Mouse (Mus musculus) frontal cortex, adult 2 months (tissue): ENCODE results near the gene Plgrkt. TPM values are rescaled to one million over a fixed set of nuclear protein-coding genes. Genes with fewer than 3 reads are reported as not detected.
A peak's percentile ranks its signal among the peaks of the same experiment; 100 is the strongest.

Experiments used
- DNase-seq, 2 experiments: peaks; one replicate each; pipeline ENCODE4 v3.0.0; 2022; ENCODE audit warnings: low spot score in 1 of 2; ENCODE audit errors: extremely low spot score in 1 of 2
- polyA plus RNA-seq: library from polyadenylated mRNA; depleted of rRNA; stranded (reverse); fragments of >200 nt; gene quantifications from 2 replicates; pipeline ENCODE4 v1.2.3, GENCODE M21; 2012

Plgrkt gene
- polyA plus RNA-seq, 1 experiment: 47.3 TPM

DNA sequence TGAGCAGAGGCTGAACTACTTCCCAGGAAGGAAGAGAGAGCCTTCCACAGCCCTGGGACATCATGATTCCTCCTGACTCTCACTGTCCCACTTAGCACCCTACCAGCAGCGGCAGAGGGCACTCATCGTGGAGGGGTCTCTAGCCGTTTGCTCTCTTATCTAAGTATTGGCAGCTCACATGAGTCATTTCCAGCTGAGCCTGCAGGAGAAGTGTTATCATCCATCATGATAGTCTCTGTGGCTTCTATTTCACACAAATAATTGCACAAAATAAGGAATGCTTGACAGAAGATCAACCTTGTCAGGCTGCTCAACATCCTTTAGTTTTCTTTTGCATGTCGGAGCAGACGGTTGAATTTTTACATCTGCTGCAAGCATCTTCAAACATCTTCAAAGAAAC, 6.9 kb downstream of the Plgrkt start:
- no peak for DNase-seq

DNA sequence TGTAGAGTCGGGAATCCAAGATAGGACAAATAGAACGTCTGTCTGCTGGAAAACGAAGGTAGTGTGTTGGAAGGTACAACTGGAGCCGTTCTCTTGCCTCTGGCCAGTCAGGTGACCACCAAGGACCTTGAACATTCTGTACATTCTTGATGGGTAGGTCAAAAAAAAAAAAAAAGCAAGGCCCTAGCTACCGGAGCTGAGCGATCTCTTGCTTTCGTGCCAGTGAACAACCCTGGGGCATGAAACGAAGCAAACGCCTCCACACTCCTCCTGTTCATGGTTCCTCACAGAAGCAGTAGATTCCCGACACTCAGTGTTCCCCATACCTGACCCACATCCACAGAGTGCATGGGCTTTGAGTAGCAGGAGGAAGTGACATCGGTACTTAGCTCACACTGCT, 10.9 kb downstream of the Plgrkt start:
- no peak for DNase-seq

DNA sequence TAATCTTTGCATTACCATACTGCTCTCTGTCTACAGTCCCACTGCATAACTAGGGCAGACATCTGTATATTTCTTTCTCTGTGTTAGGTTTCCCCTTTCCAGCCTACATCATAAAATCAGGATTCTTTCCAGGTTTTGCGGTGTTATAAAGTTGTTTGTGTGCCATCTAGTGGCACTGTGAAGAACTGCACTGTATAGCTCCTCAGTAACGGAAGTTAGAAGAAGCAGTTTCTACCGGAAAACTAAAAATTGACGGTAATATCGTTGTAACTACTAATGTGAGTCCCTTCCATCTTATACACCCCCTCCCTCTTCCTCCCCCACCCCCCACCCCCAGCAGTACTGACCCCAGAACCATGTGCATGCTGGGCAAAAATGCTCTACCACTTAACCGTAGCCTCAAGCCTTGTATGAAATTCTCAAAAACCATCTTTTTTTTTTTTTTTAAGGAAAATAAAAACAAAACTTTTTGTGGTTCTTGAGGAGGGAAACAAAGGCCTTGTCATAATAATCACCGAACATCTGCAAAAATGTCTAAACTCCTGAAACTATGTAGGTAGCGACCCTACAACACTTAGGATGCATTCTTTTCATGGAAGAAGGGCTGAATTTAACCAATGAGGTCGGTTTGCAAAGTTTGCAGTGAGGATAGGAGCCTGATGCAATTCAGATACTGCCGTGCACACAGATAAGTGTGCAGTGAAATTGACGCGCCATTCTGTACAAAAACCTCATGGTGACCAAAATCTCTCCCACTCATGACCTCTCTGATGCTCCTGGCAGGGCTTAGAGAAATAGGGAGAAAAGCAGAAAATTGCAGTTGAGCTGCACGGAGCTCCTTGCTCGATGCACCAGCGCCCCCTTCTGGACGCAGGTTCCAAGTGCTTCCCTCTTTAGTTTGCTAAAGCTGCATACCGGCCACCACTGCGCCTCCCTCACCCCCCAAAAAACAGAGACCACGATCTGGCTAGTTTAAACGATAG, 12.0 kb downstream of the Plgrkt start:
- DNase-seq: peak; percentile 59 to 94

DNA sequence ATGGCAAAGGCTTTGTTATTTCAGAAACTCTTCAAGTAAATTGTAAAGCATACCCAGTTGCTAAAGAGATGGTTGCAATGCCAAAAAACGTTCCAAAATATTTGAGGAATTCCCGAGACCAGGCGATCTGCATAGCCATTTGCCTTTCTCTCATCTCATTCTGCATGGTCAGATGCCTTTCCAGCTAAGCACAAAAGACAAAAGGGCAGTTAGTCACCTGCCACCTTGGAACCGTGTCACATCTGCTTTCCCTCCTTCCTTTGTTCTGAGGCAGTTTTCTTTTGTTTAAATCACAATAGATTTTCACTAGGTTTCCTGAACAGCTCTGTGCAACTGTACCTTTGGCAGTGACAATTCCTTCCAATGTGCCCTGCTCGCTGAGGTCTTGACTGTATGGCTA, 16.2 kb downstream of the Plgrkt start:
- no peak for DNase-seq

DNA sequence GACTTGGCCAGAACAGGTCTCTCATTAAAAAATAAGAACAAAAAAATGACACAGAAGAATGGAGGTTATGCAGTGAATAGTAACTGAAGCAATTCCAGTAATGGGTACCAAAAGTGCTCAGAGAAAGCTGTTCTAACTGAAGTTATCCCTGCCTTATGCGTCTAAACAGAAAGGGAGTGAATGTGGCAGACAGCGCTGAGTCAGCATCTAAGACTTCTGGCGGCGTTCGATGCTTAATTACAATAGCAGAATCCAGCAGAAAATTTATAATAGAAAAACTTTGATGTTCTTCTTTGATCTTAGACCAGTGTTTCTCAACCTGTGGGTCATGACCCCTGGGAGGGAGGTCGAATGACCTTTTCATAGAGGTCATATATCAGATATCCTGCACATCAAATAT, 21.6 kb downstream of the Plgrkt start:
- DNase-seq: no peak

DNA sequence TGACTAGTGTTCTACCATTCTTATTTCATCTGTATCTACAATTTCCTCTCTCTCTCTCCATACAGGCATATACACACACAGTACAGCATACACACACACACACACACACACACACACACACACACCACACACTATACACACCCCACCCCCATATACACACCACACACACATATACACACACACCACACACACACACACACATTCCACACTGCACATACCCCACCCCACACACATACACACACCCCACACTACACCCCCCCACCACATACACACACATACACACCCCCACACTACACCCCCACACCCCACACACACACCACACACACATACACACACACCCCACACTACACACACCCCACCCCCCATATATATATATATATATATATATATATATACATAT, 22.3 kb downstream of the Plgrkt start:
- no peak for DNase-seq

DNA sequence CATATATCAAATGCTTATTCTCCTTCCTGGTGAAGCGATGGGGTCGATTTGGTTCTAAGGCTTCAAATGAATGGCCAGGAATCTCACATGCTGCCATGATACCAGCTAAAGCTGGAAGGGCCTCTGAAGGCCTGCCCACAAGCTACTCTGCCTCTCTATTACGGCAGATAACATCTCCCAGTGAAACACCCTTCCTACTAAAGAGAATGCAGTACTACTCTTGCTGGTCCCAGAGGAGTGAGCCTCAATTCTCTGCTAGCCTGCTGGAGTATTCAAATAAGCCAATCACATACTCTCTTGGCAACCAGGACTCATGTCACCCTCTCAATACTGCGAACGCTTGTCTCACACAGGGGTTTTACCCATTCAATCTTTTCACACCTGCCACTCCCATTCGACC, 24.9 kb downstream of the Plgrkt start:
- no peak for DNase-seq

DNA sequence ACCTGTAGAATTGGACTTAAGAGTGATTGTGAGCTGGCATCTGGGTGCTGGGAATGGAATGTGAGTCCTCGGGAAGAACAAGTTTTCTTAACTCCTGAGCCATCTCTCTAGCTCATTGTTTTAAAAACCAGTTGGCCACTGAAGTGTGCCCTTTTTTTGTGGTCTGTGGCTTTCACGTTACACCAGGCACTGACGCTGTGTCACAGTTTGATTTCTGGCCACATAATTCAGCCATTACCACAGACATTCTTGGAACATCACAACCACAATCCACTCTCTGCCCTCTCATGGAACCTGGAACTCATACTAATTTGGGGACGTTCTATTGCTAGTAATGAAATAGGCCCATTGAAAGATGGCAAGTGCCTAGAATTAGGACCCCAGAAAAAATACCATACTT, 26.2 kb downstream of the Plgrkt start:
- DNase-seq: no peak

DNA sequence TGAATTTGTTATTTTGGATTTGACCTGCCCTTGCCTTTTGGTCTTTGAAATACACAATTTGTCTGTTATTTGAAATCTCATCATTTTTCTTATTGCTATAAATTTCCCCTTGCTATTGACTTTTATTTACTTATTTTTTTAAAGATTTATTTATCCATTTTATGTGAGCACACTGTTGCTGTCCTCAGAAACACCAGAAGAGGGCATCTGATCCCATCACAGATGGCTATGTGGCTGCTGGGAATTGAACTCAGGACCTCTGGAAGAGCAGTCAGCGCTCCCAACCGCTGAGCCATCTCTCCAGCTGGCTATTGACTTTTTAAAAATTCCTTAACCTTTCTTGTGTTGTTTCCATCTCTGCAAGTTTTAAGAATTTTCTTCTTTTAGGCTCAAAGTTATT, 30.6 kb downstream of the Plgrkt start:
- DNase-seq: no peak

DNA sequence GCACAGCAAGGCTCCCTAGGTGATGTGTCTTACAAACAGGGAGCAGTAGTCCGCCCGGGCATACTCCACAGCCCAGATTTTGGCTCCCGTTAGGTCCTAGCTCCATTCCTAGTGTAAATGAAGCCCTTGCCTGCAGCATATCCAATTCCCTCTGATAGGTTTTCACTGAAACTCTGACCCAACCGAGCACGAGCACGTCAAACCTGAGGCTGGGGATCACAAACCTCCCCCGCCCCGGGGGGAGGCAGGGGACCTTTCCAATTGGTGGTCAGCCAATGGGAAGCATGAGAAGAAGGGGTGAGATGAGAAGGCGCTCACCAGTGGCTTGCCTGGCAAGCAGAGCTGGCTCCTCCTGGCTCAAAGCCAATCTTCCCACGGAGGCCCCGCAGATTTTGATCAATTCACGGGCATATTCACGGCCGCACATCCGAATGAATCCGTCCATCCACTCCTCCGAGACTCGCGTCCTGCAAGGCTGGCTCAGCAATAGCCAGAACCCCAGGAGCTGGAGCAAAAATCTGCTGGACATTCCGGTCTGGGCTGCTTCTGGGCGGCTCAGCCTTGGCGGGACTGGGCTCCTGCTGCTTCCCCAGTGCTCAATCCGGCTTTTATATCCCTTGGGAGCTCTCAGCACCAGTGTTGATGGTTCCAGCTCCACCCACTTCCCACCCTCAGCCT, 33.0 kb downstream of the Plgrkt start, which contains the start of gene Rln1:
Gene Rln1 (minus strand): TSS at position 603 of the 678 bp plus-strand sequence.
- DNase-seq: peak in 1 of 2 experiments; percentile 45

DNA sequence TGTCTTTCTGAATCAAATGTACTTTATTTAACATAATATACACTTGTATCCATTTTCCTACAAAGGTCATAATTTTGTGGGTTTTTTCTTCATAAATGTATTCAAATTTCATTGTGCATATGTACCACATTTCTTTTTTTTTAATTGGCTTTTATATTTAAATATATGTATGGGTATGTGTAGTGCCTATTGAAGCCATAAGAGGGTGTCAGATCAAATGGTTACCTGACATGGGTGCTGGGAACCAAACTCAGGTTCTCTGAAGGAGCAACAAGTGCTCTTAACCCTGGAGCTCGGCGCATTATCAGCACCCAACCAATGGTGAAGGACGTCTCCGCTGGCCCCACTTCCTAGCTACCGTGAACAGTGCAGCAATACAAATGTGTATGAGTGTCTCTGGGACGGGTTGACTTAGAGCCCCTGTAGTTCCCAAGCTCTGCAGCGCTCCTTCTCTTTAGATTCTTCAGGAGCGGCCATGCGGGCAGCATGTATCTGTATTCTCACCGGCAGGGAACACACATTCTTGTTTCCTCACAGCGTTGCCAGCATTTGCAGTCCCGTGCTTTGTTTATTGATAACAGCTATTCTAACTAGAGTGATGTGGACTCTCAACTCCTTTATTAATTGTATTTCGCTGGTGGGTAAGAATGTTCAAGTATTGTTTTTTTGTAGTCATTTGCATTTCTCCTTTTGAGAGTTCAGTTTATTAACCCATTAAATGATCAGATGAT, 40.2 kb downstream of the Plgrkt start:
- no peak for DNase-seq

DNA sequence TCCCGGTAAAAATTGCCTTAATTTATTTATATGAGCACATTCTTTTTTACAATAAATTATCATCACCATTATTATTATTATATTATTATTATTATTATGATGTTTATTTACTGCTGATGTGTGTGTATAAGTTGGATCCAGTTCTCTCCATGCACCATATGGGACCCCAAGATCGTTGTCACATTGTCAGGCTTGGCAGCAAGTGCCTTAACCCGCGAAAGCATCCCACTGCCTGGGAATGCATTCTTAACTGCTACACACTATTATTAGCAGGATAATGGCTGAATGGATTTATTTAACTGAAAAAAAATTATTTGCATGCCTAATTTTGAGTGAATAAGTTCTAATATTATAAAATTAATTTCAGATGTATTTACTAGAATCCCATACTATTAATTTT, 40.8 kb downstream of the Plgrkt start:
- no peak for DNase-seq

DNA sequence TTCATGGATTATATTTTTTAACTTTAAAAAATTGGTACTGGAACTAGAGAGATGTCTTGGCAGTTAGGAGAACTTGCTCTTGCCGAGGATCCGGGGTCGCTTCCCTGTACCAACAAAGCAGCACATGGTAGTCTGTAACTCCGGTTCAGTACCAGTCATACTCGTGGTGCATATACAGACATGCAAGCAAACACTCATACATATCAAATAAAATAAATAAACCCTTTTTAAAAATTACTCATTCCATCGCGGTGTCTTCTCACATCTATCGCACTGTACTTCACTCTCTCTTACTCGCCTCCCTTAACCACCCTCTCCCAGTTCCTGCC, 41.4 kb downstream of the Plgrkt start:
- no peak for DNase-seq

DNA sequence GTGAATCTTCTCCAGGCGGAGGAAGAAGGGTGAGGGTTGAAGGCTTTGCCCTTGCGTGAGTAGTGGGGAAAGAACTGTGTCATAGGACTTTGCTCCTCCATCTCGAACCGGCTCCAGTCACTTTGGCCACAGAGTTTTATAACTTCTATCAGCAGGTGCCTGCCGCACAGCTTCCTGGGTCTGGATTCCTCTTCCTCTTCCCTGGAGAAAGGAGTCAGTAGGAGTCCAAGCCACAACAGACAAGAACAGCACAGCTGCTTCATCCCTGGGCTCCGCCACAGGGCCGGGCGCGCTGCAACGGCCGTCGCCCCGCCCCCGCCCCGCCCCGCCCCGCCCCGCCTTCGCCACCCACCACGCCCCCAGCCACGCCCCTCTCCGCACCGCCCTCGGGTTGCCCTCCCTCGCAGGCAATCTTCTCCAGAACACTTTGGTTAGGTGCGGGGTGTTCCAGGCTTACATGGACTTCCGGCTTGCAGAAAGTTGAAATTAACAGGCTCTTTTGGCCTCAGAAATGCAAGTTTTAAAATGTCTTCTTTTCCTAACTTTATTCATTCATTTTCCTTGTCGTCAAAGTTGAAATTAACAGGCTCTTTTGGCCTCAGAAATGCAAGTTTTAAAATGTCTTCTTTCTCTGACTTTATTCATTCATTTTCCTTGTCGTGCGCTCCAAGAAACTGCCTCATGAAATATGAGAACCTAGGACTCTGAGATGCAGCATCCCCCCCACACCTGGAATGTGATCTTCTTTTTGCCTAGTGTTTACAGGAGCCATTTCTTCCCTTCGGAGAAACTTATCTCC, 41.9 kb downstream of the Plgrkt start, which contains the start of gene Insl6:
Gene Insl6 (minus strand): TSS at position 304 of the 799 bp plus-strand sequence.
- peak in 1 of 2 experiments; percentile 34 for DNase-seq

DNA sequence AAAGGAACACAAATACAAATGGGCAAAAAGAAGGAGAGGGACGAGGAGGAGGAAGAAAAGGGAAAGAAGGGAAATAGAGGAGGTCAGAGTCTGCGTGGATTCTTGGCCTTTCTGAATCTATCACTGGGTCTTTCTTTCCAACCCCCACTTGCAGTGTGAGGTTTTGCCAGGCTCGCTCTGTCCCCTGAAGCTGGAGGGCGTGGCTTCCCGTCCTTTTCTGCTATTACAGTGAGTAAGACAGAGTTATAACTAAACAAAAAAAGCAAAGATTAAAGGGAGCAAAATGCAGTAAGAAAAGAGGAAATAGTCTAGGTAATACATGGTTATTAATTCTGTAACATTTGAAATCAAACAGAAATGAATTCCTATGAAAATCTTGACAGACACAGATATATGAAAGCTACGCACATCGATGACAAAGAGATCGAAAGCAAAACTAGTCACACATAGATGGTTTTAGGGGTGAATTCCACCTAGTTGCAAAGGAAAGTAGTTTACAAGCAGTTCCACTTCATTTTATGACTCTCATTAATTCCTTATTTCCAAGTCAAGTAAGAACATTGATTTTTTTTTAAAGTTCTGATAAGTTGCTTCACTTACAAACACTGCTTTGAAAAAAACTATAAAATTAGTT, 43.7 kb downstream of the Plgrkt start:
- DNase-seq: no peak

DNA sequence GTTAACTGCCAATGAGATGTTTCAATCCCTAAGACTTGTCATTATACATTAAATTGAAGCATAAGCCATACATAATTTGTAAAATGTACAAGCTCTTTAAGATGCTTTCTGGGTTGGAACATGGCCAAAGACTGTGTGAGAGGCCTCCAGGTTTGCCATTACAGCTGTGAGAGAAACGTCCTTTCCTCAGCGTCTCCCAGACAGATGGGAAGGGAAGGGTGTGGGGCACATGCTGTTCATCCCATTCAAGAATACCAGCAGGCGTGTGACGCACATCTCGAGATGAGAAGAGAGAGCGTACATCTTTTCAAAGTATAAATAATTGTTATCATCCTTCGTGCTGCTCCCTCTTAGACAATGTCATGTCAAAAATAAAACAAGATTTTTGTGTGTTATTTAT, 54.5 kb downstream of the Plgrkt start:
- no peak for DNase-seq

DNA sequence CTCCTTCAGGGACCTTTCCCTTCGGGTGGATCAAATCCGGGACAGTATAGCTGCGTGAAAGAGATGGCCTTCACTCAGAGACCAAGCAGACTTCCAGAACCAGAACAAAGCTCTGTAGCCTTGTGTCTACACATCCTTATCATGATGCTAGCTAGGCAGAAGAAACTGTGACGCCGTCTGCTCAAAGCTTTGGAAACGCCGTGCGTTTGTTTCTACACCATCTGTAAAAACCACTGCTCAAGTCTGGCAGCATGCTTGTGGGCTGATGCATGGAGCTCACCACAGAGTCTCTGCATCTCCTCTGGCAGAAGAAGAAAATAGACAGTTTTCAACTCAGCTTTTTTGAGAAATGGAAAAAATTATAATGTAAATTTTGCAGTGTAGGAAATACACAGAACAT, 55.4 kb downstream of the Plgrkt start:
- DNase-seq: peak; percentile 27 to 57

DNA sequence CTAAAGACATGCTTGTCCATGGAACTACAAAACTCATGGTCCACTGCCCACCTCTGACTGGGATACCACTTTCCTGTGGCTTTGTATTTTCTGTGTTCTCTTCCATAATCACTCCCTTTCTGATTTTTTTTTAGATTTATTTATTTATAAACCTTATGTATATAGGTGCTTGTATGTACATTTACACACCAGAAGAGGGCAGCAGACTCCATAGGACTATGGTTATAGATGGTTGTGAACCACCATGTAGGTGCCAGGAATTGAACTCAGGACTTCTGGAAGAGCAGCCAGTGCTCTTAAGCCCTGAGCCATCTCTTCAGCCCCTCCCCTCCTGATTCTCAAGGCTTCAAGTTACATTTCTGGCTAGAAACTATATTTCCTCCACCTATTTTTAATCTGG, 58.4 kb downstream of the Plgrkt start:
- no peak for DNase-seq

DNA sequence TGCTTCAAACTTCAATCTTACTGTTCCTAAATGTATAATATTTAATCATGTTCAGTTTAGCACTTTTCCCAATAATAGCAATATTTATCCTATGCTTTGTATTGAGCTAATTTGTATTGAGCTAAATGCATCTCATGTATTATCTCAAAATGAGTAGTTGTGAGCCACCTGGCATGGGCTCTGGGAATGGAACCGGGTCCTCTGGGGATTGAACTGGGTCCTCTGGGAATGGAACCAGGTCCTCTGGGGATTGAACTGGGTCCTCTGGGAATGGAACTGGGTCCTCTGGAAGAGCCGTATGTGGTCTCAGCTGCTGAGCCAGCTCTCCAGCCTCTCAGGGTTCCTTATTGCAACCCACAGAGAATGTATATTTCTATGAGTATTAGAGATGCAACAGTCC, 65.1 kb downstream of the Plgrkt start:
- no peak for DNase-seq

DNA sequence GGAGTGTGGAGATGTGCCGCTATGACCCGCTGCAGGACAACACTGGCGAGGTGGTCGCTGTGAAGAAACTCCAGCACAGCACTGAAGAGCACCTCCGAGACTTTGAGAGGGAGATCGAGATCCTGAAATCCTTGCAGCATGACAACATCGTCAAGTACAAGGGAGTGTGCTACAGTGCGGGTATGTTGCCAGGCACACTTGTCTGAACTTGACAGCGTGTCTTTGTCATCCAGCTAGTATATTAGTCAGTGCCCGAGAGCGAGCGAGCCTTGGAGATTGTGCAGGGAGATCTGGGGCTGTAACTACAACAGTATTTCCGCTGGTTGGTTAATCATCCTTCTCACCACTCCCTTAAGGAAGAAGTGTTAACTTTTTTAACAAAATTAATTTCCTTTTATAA, 66.3 kb downstream of the Plgrkt start:
- DNase-seq: no peak
